Mouse (Mus musculus) urinary bladder, adult 18-20 months (tissue): ENCODE results near the gene Ntmt1.

Source experiments
- DNase-seq, 2 experiments: peaks; one replicate each; pipeline ENCODE4 v3.0.0; 2022; ENCODE audit warnings: low spot score in 2 of 2, mixed read lengths in 2 of 2

The Ntmt1 gene

DNA sequence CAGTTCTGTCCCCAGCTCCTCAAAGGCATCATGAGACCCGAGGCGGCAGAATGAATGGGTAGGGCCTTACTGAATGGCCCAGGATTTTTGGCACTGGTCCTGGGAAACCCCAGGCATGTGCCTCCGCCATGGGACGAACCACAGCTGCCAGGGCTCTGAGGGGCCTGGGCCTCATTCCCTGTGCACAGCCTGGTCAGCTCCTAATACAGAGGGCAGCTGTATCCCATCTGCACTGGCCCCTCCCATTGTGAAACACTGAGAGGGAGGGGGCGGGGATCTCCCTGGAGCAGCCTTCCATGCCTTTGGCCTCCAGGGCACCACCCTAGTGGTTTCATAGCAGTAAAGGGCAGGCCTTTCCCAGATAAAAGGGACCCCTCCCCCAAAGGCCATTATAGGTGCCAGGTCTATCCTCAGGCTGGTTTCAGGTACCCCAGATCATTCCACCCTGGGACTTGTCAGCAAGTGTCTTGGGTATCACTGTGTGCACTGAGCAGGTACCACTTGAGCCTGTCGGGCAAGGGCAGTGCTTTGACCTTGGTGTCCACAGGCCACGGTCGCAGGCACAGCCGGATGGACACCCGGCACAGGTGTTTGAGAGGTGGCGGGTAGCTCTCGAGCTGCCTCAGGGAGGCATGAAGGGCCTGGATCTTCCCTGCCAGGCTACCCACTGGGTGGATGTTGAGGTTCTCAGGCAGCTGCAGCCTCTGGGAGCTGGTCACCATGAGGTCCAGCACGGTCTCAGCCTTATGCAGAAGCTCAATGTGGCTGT, 15.9 kb downstream of the Ntmt1 start:
- DNase-seq, result peak in 1 of 2 experiments; percentile 59

DNA sequence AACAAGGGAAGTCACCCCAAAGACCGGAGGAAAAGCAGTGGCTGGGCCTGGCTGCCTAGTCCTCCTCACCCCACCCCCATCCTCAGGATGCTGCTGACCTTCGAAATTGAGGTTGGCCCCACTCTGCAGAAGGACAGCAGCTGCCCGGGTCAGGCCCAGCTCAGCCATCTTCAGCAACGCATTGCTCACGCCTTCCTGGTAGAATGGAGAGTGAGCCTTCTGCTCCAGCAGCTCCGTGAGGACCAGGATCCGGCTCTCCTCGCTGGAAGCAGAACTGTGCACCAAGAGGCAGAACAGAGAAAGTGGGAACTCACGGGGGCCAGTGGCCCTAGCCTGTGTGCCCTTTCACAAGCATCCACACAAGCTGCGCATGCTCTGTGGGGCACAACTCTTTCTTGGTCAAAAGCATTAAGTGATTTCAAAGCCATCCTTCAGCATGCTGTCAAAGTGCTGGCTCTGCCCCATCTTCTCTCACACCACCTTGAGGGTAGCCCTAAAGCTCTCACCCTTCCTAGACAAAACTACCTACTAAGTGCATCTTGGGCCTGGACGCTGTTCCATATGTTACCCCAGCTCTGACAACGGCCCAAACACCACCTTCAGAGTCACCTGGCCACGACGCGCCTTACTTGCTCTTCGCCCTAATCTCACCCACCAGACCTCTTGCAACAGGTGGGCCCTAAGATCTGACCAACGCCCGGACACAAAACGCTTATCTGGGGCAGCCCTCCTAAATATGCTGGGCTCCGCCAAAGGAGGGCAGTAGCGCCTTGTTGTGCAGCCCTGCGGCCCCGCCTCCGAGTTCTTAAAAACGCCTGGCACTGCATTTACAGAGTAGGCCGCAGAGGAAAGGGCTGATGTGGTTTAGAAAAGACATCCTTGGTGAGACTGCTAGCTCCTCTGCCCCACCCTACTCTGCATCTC, 19.5 kb downstream of the Ntmt1 start:
- DNase-seq, result no peak

- peak; percentile 88 to 97 for DNase-seq
Measured at GRCm38 (mm10) chr2:30827749-30828475, 20.3 kb downstream of the Ntmt1 start.

DNA sequence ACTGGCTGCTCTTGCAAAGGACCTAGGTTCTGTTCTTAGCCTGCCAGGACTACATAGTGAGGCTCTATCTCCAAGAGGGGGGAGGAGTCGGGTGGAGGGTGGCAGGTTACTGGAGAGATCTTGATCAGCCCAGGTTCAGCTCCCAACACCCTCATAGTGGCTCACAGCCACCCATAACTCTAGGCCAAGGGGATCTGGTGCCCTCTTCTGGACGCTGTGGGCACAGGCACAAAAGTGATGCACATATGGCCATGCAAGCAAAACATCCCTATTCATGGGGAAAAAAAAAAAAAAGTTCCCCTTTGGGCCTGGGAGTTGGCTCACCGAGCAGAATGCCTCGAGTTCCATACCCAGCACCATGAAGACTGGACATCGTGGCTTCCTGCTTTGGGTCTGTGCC, 21.7 kb downstream of the Ntmt1 start:
- no peak for DNase-seq

- DNase-seq, result no peak
Measured at GRCm38 (mm10) chr2:30830283-30830795, 22.7 kb downstream of the Ntmt1 start, which contains the start of gene Asb6. Asb6 (minus strand) TSS chr2:30830333.

- no peak for DNase-seq
Measured at GRCm38 (mm10) chr2:30833644-30834043, 26.0 kb downstream of the Ntmt1 start.

- no peak for DNase-seq
Measured at GRCm38 (mm10) chr2:30834373-30835022, 26.9 kb downstream of the Ntmt1 start, which contains the start of gene Prrx2. Prrx2 (plus strand) TSS chr2:30834972.

DNA sequence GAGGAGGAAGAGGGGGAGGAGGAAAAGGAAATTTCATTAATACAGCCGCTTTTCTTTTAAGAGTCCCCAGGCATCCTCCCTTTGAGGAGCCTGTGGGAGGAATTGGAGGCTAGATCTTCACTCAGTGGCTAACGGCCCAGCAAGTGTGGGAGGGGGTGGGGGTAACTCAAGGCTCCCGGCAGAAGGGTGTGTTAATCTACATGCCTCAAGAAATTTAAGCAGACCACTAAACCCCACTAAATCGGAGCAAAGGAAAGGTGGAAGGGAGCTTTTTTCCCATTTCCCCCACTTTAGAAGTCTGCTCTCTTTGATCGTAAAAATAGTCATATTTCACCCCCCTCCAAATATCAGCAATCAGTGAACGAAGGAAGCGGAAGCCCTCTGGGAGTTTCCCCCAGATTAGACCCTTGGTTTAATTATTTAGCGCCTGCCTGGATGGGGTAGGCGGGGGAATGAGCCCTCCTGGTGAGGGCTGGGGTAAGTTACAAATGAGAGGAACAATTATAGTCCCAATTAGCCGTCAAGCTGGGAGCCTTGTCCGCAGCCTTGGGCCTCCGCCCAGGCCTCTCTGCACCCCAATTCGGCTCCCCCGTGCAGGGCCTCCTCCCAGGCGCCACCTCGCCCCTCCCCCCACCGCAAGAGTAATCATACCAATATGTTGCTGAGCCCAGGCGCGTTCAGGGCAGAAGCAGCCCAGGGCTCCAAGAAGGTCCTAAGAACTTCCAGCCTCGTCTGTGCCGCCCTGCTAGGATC, 28.8 kb downstream of the Ntmt1 start:
- DNase-seq, result no peak

- no peak for DNase-seq
Measured at GRCm38 (mm10) chr2:30842615-30843014, 35.0 kb downstream of the Ntmt1 start.

DNA sequence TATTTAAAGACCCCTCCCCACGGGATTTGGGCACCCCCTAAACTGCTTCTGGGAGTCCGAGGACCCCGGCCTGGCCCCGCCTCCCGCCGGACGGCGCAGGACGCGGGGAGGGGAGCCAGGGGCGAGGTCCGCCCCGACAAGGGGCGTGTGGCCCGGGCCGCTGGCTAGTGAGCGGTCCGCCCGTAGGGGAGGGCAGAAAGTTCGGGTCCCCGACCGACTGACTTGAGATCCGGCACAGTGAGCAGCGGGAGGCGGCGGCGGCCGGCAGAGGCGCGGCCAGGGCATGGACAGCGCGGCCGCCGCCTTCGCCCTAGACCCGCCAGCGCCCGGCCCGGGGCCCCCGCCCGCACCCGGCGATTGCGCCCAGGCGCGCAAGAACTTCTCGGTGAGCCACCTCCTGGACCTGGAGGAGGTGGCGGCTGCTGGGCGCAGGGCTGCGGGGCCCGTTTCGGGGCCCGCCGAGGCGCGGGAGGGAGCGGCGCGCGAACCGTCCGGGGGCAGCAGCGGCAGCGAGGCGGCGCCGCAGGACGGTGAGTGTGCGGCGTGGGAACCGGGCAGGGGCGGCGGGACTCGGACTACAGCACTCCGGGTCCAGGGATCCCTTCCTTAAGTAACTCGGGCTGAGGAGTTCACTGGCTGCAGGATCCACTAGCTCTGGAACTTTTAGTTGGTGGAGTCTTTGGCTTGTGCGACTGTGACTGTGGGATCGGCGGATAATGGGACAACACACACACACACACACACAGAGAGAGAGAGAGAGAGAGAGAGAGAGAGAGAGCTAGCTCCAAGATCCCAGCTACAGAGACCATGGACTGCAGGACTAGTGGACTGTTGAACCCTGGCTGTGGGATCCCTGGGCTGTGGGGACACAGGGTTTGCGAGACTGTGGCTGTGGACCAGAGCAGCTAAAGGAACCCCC, 37.8 kb downstream of the Ntmt1 start:
- DNase-seq, result peak in 1 of 2 experiments; percentile 30

- no peak for DNase-seq
Measured at GRCm38 (mm10) chr2:30846236-30846635, 38.6 kb downstream of the Ntmt1 start.

- no peak for DNase-seq
Measured at GRCm38 (mm10) chr2:30846723-30847122, 39.1 kb downstream of the Ntmt1 start.

GRCm38 (mm10) chr2:30848184-30848583, 40.6 kb downstream of the Ntmt1 start:
- DNase-seq, result no peak

GRCm38 (mm10) chr2:30850581-30850980, 43.0 kb downstream of the Ntmt1 start:
- no peak for DNase-seq

DNA sequence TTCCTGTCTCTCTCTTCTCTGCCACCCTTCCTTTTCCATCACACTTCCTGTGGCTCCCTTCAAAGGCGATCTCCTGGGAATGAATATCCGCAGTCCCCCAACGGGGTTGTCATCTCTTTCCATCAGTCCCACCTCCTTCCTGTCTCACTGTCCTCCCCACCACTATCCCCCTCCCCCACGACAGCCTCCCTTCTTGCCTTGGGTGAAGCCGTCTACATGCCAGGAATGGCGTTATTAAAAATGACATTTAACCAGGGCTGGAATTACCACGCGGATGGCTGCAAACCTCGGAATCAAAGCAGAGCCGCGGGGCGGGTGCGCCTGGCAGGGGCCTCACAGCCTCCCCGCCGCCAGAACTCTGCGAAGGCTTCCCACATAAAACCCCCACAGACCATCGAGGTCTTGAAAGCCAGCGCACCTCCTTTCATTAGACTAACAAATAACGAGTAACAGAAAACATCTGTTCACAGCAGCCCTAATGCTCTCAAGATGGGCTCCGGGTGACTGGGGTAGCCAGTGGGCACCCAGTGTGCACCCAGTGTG, 45.2 kb downstream of the Ntmt1 start:
- no peak for DNase-seq

GRCm38 (mm10) chr2:30857076-30857475, 49.5 kb downstream of the Ntmt1 start:
- no peak for DNase-seq

DNA sequence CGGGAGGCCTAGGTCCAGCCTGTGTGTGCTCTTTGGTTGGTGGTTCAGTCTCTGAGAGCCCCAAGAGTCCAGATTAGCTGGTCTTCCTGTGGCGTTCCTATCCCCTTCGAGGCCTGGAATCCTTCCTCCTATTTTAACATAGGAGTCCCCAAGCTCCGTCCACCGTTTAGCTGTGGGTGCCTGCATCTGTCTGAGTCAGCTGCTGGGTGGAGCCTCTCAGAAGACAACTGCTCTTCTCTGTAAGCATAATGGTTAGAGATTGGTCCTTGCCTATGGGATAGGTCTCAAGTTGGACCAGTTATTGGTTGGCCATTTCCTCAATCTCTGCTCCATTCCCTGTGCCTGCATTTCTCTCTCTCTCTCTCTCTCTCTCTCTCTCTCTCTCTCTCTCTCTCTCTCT, 52.2 kb downstream of the Ntmt1 start:
- DNase-seq, result no peak

DNA sequence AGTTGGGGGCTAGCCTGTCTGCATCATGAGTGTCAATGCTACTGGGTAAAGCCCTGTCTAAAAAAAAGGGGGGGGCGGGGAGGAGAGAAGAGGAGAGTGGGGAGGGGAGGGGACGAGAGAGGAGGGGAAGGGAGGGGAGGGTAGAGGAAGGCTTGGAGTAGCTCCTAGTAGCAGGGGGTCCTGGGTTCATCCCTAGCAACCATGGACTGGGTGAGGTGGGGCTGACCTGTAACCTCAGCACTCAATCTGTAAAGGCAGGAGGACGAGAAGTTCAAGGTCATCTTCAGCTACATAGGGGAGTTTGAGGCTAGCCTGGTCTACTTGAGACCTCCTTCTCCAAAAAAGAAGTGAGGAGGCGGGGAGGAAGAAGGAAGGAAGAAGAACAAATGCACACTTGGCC, 54.5 kb downstream of the Ntmt1 start:
- DNase-seq, result no peak

DNA sequence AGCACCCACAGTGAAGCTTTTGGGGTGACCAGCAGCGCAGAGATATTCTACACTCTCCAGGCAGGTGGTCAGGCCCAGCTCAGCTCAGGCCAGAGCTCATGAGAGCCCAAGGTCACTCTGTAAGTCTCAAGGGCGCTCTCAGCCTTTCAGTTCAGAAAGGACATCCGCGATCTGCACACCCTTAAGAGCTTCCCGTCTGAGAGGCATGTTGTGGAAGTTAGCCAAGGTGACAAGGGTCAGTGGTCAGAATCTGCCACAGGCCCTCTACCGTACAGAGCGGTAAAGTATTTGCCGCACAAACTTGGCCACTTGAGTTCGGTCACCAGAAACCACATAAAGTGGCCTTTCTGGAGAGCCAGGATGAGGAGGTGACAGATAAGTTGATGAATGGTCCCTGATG, 55.9 kb downstream of the Ntmt1 start:
- no peak for DNase-seq
